Mouse (Mus musculus): ENCODE data around the gene Hecw2. TPM values are rescaled to one million over a fixed set of nuclear protein-coding genes. Genes with fewer than 3 reads are reported as not detected.
A peak's percentile ranks its signal among the peaks of the same experiment; 100 is the strongest.

The Hecw2 gene
- polyA plus RNA-seq, 1 experiment from 2014 or later: 4.6 TPM

- ATAC-seq: no peak
- H3K4me1 ChIP-seq (replicated peaks; ENCODE audit: control insufficient read depth, insufficient read depth, low read length): no peaks in the 10 kb centered on the region
- WGBS: 94% methylated on average over 5 of the region's 5 CpGs
- H3K4me2 ChIP-seq (ENCODE audit: low read length): no peak overlapping the region
- H3K9ac ChIP-seq (replicated peaks; ENCODE audit: low read depth, low read length): no peak overlapping the region
- H3K27ac ChIP-seq (ENCODE audit: low read length): no peak overlapping the region
- no peak overlapping the region for H3K4me3 ChIP-seq (replicated peaks; ENCODE audit: low read length)
- no peaks in the 10 kb centered on the region for H3K9me3 ChIP-seq (ENCODE audit: control insufficient read depth, low read length)
- no peaks in the 10 kb centered on the region for H3K36me3 ChIP-seq (ENCODE audit: control insufficient read depth, insufficient read depth)
- no peaks in the 10 kb centered on the region for H3K27me3 ChIP-seq (replicated peaks; ENCODE audit: control insufficient read depth, insufficient read depth, low read length)
Measured at GRCm38 (mm10) chr1:53795081-53795480, 399.9 kb downstream of the Hecw2 start.

- Histone ChIP-seq H3K9ac (replicated peaks; ENCODE audit: low read depth, low read length) (no peak overlapping the region), H3K36me3 (ENCODE audit: control insufficient read depth, insufficient read depth) (no peaks in the 10 kb centered on the region), H3K4me1 (replicated peaks; ENCODE audit: control insufficient read depth, insufficient read depth, low read length) (no peaks in the 10 kb centered on the region), H3K9me3 (ENCODE audit: control insufficient read depth, low read length) (no peaks in the 10 kb centered on the region), H3K27me3 (replicated peaks; ENCODE audit: control insufficient read depth, insufficient read depth, low read length) (no peaks in the 10 kb centered on the region), H3K4me3 (replicated peaks; ENCODE audit: low read length) (no peak overlapping the region), H3K27ac (ENCODE audit: low read length) (no peak overlapping the region), H3K4me2 (ENCODE audit: low read length) (no peak overlapping the region)
- WGBS: 89% methylated on average over 2 of the region's 2 CpGs
- ATAC-seq: no peak
Measured at GRCm38 (mm10) chr1:53794279-53794678, 400.7 kb downstream of the Hecw2 start.

- ATAC-seq: no peak
- no peaks in the 10 kb centered on the region for H3K36me3 ChIP-seq (ENCODE audit: control insufficient read depth, insufficient read depth)
- no peak overlapping the region for H3K9ac ChIP-seq (replicated peaks; ENCODE audit: low read depth, low read length)
- no peaks in the 10 kb centered on the region for H3K9me3 ChIP-seq (ENCODE audit: control insufficient read depth, low read length)
- no peaks in the 10 kb centered on the region for H3K4me1 ChIP-seq (replicated peaks; ENCODE audit: control insufficient read depth, insufficient read depth, low read length)
- no peak overlapping the region for H3K4me3 ChIP-seq (replicated peaks; ENCODE audit: low read length)
- no peaks in the 10 kb centered on the region for H3K27me3 ChIP-seq (replicated peaks; ENCODE audit: control insufficient read depth, insufficient read depth, low read length)
- no peak overlapping the region for H3K27ac ChIP-seq (ENCODE audit: low read length)
- H3K4me2 ChIP-seq (ENCODE audit: low read length): no peak overlapping the region
- 84% methylated on average over 2 of the region's 2 CpGs for WGBS
Measured at GRCm38 (mm10) chr1:53791343-53791742, 403.6 kb downstream of the Hecw2 start.

DNA sequence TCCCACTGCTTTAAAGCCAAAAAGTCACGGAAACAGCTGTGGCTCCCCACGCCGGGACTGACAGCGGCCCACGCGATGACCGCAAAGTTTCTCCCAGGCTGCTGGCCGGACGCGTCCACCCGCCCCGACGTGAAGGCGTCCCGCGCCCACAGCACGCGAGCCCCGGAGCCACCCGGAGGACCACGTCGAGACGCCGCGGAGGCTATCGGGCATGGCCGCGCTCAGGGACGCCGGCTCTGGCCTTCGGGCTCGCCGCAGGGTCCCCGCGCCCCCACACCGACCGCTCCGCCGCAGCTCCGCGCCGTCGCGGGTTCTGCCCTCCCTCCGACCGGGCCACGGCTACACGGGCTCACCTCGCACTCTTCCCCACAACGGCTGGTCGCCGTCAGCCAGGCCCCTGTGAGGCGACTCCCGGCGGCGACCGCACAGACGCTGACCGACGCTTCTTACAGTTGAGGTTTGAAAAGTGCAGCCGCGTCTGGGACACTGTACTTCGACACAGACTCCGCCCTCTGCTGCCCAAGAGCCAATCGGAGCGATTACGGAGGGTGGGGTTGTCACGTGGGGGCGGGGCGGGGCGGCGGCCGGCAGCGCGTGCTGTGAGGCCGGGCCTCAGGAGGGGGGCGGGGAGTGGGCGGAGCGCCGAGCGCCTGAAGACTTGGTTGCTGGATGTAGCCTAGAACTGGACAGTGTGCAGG lies 410.1 kb downstream of the Hecw2 start, which contains the start of gene Stk17b:
Gene Stk17b, minus strand, starts transcription at position 504 of the 698 bp plus-strand sequence.
- peaks cover 7% of the 10 kb centered on the region for H3K4me1 ChIP-seq (replicated peaks; ENCODE audit: control insufficient read depth, insufficient read depth, low read length)
- WGBS: under 1% methylated on average over 71 of the region's 81 CpGs
- no peaks in the 10 kb centered on the region for H3K9me3 ChIP-seq (ENCODE audit: control insufficient read depth, low read length)
- peak within 1 kb of the TSS; percentile 65 for H3K9ac ChIP-seq (replicated peaks; ENCODE audit: low read depth, low read length)
- no peak within 1 kb of the TSS for H3K27ac ChIP-seq (ENCODE audit: low read length)
- no peaks in the 10 kb centered on the region for H3K27me3 ChIP-seq (replicated peaks; ENCODE audit: control insufficient read depth, insufficient read depth, low read length)
- peak within 1 kb of the TSS; percentile 91 for H3K4me2 ChIP-seq (ENCODE audit: low read length)
- H3K36me3 ChIP-seq (ENCODE audit: control insufficient read depth, insufficient read depth): no peaks in the 10 kb centered on the region
- H3K4me3 ChIP-seq (replicated peaks; ENCODE audit: low read length): peak within 1 kb of the TSS; percentile 81
- ATAC-seq: peak; percentile 99

GRCm38 (mm10) chr1:53784291-53784720 lies 410.7 kb downstream of the Hecw2 start:
- Histone ChIP-seq H3K4me3 (replicated peaks; ENCODE audit: low read length) (peak overlapping the region; percentile 81), H3K9ac (replicated peaks; ENCODE audit: low read depth, low read length) (peak overlapping the region; percentile 65), H3K4me1 (replicated peaks; ENCODE audit: control insufficient read depth, insufficient read depth, low read length) (peaks cover 7% of the 10 kb centered on the region), H3K27me3 (replicated peaks; ENCODE audit: control insufficient read depth, insufficient read depth, low read length) (no peaks in the 10 kb centered on the region), H3K9me3 (ENCODE audit: control insufficient read depth, low read length) (no peaks in the 10 kb centered on the region), H3K36me3 (ENCODE audit: control insufficient read depth, insufficient read depth) (no peaks in the 10 kb centered on the region), H3K4me2 (ENCODE audit: low read length) (peak overlapping the region; percentile 91), H3K27ac (ENCODE audit: low read length) (no peak overlapping the region)
- under 1% methylated on average over 17 of the region's 17 CpGs for WGBS
- ATAC-seq: no peak; the same call in 1 of the 2 replicates

- WGBS: 93% methylated on average over 1 of the region's 1 CpGs
- Histone ChIP-seq H3K4me2 (ENCODE audit: low read length) (no peak overlapping the region), H3K27ac (ENCODE audit: low read length) (no peak overlapping the region), H3K27me3 (replicated peaks; ENCODE audit: control insufficient read depth, insufficient read depth, low read length) (no peaks in the 10 kb centered on the region), H3K9me3 (ENCODE audit: control insufficient read depth, low read length) (no peaks in the 10 kb centered on the region), H3K36me3 (ENCODE audit: control insufficient read depth, insufficient read depth) (no peaks in the 10 kb centered on the region), H3K4me1 (replicated peaks; ENCODE audit: control insufficient read depth, insufficient read depth, low read length) (peaks cover 7% of the 10 kb centered on the region), H3K4me3 (replicated peaks; ENCODE audit: low read length) (no peak overlapping the region), H3K9ac (replicated peaks; ENCODE audit: low read depth, low read length) (no peak overlapping the region)
- ATAC-seq: no peak
Measured at GRCm38 (mm10) chr1:53782956-53783355, 412.0 kb downstream of the Hecw2 start.

GRCm38 (mm10) chr1:53782079-53782478 lies 412.9 kb downstream of the Hecw2 start:
- H3K36me3 ChIP-seq (ENCODE audit: control insufficient read depth, insufficient read depth): no peaks in the 10 kb centered on the region
- no peaks in the 10 kb centered on the region for H3K9me3 ChIP-seq (ENCODE audit: control insufficient read depth, low read length)
- no peak overlapping the region for H3K9ac ChIP-seq (replicated peaks; ENCODE audit: low read depth, low read length)
- no peak for ATAC-seq
- no peak overlapping the region for H3K4me2 ChIP-seq (ENCODE audit: low read length)
- H3K4me3 ChIP-seq (replicated peaks; ENCODE audit: low read length): no peak overlapping the region
- H3K27ac ChIP-seq (ENCODE audit: low read length): no peak overlapping the region
- no peaks in the 10 kb centered on the region for H3K27me3 ChIP-seq (replicated peaks; ENCODE audit: control insufficient read depth, insufficient read depth, low read length)
- H3K4me1 ChIP-seq (replicated peaks; ENCODE audit: control insufficient read depth, insufficient read depth, low read length): peaks cover 7% of the 10 kb centered on the region
- WGBS: 93% methylated on average over 3 of the region's 3 CpGs

DNA sequence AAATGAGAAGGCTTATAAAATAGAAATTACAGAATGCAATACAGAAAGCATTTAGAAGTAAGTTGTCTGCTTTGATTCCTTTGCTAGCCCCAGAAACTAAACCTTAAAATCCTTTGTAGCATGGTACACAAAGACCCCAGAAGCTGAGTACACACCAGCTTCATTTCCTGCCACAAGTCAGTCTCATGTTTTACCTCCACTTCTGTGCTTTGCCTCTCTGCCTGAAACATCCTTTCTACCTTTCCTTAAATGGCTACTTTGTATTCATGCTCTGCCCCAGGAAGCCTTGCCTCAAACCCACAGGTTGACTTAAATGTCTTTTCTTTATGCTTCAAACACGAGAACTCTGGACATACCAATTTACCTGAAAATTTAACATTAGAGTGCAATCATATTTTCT lies 413.7 kb downstream of the Hecw2 start:
- no peak overlapping the region for H3K27ac ChIP-seq (ENCODE audit: low read length)
- peaks cover 7% of the 10 kb centered on the region for H3K4me1 ChIP-seq (replicated peaks; ENCODE audit: control insufficient read depth, insufficient read depth, low read length)
- no peak overlapping the region for H3K4me2 ChIP-seq (ENCODE audit: low read length)
- H3K27me3 ChIP-seq (replicated peaks; ENCODE audit: control insufficient read depth, insufficient read depth, low read length): no peaks in the 10 kb centered on the region
- no peak overlapping the region for H3K9ac ChIP-seq (replicated peaks; ENCODE audit: low read depth, low read length)
- H3K36me3 ChIP-seq (ENCODE audit: control insufficient read depth, insufficient read depth): no peaks in the 10 kb centered on the region
- 83% methylated on average over 1 of the region's 1 CpGs for WGBS
- H3K4me3 ChIP-seq (replicated peaks; ENCODE audit: low read length): no peak overlapping the region
- H3K9me3 ChIP-seq (ENCODE audit: control insufficient read depth, low read length): no peaks in the 10 kb centered on the region
- ATAC-seq: no peak

- ATAC-seq: no peak
- 94% methylated on average over 7 of the region's 7 CpGs for WGBS
- no peak overlapping the region for H3K4me2 ChIP-seq (ENCODE audit: low read length)
- H3K27me3 ChIP-seq (replicated peaks; ENCODE audit: control insufficient read depth, insufficient read depth, low read length): no peaks in the 10 kb centered on the region
- no peaks in the 10 kb centered on the region for H3K9me3 ChIP-seq (ENCODE audit: control insufficient read depth, low read length)
- H3K36me3 ChIP-seq (ENCODE audit: control insufficient read depth, insufficient read depth): no peaks in the 10 kb centered on the region
- H3K9ac ChIP-seq (replicated peaks; ENCODE audit: low read depth, low read length): no peak overlapping the region
- no peak overlapping the region for H3K27ac ChIP-seq (ENCODE audit: low read length)
- H3K4me3 ChIP-seq (replicated peaks; ENCODE audit: low read length): no peak overlapping the region
- no peaks in the 10 kb centered on the region for H3K4me1 ChIP-seq (replicated peaks; ENCODE audit: control insufficient read depth, insufficient read depth, low read length)
Measured at GRCm38 (mm10) chr1:53776176-53776905, 418.6 kb downstream of the Hecw2 start.

Data from forebrain, embryonic 16.5 days (tissue).